Mouse (Mus musculus): Measurements from ENCODE around the gene Msantd1.
"Not testable (repeated sequence)": the region's sequence is repeated elsewhere in the genome, so short reads cannot be mapped to it uniquely, and the experiment has no call there.

Msantd1 gene

GRCm38 (mm10) chr5:34907910-34908725, at the start of gene Msantd1:
Msantd1 (plus strand) TSS chr5:34908012.
- no peak for DNase-seq (ENCODE audit: low spot score in 2 of 2)

- no peak for DNase-seq (ENCODE audit: low spot score in 2 of 2)
Measured at GRCm38 (mm10) chr5:34865367-34865766, 42.4 kb upstream of the Msantd1 start.

GRCm38 (mm10) chr5:34880307-34880706, 27.5 kb upstream of the Msantd1 start:
- not testable (repeated sequence) for DNase-seq (ENCODE audit: low spot score in 2 of 2)

GRCm38 (mm10) chr5:34881023-34881422, 26.8 kb upstream of the Msantd1 start:
- DNase-seq (ENCODE audit: low spot score in 2 of 2), result no peak

- DNase-seq (ENCODE audit: low spot score in 2 of 2), result no peak
Measured at GRCm38 (mm10) chr5:34885250-34885649, 22.6 kb upstream of the Msantd1 start.

GRCm38 (mm10) chr5:34889252-34889651, 18.6 kb upstream of the Msantd1 start:
- DNase-seq (ENCODE audit: low spot score in 2 of 2), result no peak

GRCm38 (mm10) chr5:34896697-34897453, 10.9 kb upstream of the Msantd1 start:
- DNase-seq (ENCODE audit: low spot score in 2 of 2), result no peak

GRCm38 (mm10) chr5:34899787-34900469, 7.9 kb upstream of the Msantd1 start:
- DNase-seq (ENCODE audit: low spot score in 2 of 2), result peak in 1 of 2 experiments; percentile 59

GRCm38 (mm10) chr5:34902371-34902770, 5.4 kb upstream of the Msantd1 start:
- no peak for DNase-seq (ENCODE audit: low spot score in 2 of 2)

- DNase-seq (ENCODE audit: low spot score in 2 of 2), result peak; percentile 78 to 80
Measured at GRCm38 (mm10) chr5:34902811-34903385, 4.9 kb upstream of the Msantd1 start.

GRCm38 (mm10) chr5:34904412-34904811, 3.4 kb upstream of the Msantd1 start:
- no peak for DNase-seq (ENCODE audit: low spot score in 2 of 2)

GRCm38 (mm10) chr5:34907230-34907629, 582 bp upstream of the Msantd1 start:
- no peak for DNase-seq (ENCODE audit: low spot score in 2 of 2)

- DNase-seq (ENCODE audit: low spot score in 2 of 2), result no peak
Measured at GRCm38 (mm10) chr5:34908726-34909633, 1.2 kb downstream of the Msantd1 start.

GRCm38 (mm10) chr5:34909634-34910503, 2.1 kb downstream of the Msantd1 start:
- no peak for DNase-seq (ENCODE audit: low spot score in 2 of 2)

GRCm38 (mm10) chr5:34910504-34910815, 2.6 kb downstream of the Msantd1 start:
- no peak for DNase-seq (ENCODE audit: low spot score in 2 of 2)

GRCm38 (mm10) chr5:34915801-34916200, 8.0 kb downstream of the Msantd1 start:
- DNase-seq (ENCODE audit: low spot score in 2 of 2), result peak; percentile 88

- DNase-seq (ENCODE audit: low spot score in 2 of 2), result peak; percentile 54 to 69
Measured at GRCm38 (mm10) chr5:34917234-34917655, 9.4 kb downstream of the Msantd1 start.

- DNase-seq (ENCODE audit: low spot score in 2 of 2), result no peak
Measured at GRCm38 (mm10) chr5:34918785-34919184, 11.0 kb downstream of the Msantd1 start.

GRCm38 (mm10) chr5:34922531-34922930, 14.7 kb downstream of the Msantd1 start:
- DNase-seq (ENCODE audit: low spot score in 2 of 2), result no peak

GRCm38 (mm10) chr5:34923920-34924319, 16.1 kb downstream of the Msantd1 start:
- no peak for DNase-seq (ENCODE audit: low spot score in 2 of 2)

All from right cerebral cortex, postnatal 10 days (tissue).